Mouse (Mus musculus) spleen, adult 2 months (tissue): ENCODE results near the gene Tnfrsf1a.

Source experiments
- CTCF ChIP-seq: fragments of 200-500 bp; IDR thresholded peaks from 2 replicates; pipeline ENCODE4 v1.5.1; 2011; ENCODE audit warnings: mild to moderate bottlenecking, inconsistent platforms; ENCODE audit not compliant: insufficient read depth, insufficient read length, insufficient replicate concordance; ENCODE audit errors: extremely low read depth
- POLR2A ChIP-seq: fragments of 200-500 bp; IDR thresholded peaks from 2 replicates; pipeline ENCODE4 v1.6.1; 2011; ENCODE audit warnings: low read depth, low read length, inconsistent platforms

DNA sequence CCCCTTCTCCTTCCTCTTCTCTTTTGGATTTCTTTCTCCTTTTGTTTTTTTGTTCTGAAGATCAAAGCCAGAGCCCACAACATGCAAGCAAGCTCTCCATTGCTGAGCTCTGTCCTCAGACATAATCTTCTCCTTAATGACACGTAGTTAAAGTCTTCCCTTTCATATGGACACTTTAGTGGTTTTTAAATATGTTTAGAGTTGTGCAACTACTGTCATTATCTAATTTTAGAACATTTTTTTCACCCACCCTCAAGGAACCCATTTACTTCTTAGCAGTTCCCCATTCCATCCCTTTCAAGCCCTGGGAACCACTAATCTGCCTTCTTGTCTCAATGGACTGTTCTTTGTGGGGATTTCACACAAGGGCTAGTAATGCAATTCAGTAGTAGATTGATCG is 14.8 kb upstream of the Tnfrsf1a start:
- TF ChIP-seq POLR2A (no peak), CTCF (no peak)
